Mouse (Mus musculus): ENCODE results near the gene Tbc1d8b.
A peak's percentile ranks its signal among the peaks of the same experiment; 100 is the strongest.

The Tbc1d8b gene

GRCm38 (mm10) chrX:139779401-139779800 is 94.6 kb downstream of the Tbc1d8b start:
- DNase-seq (ENCODE audit: low read depth, low spot score): no peak

- no peak for DNase-seq (ENCODE audit: low read depth, low spot score)
Measured at GRCm38 (mm10) chrX:139780988-139781387, 96.2 kb downstream of the Tbc1d8b start.

GRCm38 (mm10) chrX:139781563-139781962 is 96.8 kb downstream of the Tbc1d8b start:
- no peak for DNase-seq (ENCODE audit: low read depth, low spot score)

GRCm38 (mm10) chrX:139782278-139783044 is 97.7 kb downstream of the Tbc1d8b start, which contains the start of gene Ripply1:
Gene Ripply1 (minus strand): TSS chrX:139782353.
- no peak for DNase-seq (ENCODE audit: low read depth, low spot score)

DNA sequence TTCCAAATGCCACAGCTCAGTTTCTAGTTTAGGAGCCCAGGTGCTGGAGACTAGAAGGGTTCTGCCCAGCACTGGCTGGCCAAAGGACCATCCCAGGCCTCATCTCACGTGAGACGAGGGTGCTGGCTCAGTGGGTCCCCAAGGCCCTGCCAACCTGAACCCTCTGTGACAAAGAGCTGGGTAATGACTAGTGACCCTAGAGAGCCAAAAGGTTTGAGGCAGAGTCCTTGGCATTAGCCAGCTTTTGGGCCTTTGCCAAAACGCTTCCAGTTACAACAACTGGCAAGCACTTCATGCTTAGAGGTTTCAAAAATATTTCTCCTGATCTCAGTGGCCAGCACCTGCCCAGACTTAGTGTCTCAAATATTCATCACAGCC is 98.2 kb downstream of the Tbc1d8b start:
- no peak for DNase-seq (ENCODE audit: low read depth, low spot score)

DNA sequence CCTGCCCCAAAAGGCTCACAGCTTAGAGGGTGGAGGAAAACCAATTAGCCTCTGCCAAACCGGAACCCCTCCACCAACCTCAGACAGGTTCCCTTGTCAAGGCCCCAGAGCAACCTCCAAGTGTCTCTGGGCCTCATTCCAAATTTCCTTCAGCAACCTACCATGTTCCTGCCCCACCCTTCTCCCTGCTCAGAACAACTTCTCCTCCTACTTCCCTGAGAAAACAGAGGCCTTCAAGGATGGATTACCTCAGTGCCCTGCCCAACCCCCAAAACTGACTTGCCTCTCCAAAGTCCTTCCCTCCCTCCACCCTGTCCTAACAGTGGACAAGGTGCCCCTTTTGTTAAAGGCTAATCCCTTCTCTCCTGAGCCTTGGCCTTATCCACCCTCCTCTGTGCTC is 101.0 kb downstream of the Tbc1d8b start:
- no peak for DNase-seq (ENCODE audit: low read depth, low spot score)

DNA sequence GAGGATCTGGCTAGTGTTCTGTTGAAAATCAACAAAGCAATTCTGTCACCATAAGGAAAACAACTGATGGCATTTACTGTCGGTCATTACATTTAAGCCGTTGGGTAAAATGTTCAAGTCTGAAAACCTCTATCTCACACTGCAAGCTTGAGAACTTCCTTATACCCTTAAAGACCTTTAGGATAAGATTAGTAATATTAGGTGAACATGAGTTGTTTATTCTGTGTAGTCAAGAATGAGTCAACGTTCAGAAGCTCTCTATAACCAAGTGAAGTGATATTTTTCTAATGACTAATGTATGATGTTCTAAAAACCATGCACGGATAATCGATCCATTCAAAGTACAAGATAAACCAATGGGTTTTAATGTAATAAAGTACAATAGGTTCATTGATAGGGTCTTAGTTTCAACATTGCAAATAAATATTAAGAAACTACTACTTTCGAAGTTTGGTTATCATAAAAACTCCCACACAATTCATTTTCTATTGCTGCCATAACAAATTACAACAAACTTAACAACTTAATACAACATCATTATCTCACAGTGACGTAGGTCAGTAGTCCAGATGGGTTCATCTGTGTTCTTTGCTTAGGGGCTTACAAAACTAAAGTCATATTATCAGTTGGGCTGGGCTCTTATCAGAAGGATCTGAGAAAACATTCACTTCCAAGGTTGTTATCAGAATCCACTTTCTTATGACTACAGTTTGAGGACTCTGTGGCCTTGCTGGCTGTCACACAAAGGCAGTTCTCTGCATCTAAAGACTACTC is 109.5 kb downstream of the Tbc1d8b start:
- no peak for DNase-seq (ENCODE audit: low read depth, low spot score)

DNA sequence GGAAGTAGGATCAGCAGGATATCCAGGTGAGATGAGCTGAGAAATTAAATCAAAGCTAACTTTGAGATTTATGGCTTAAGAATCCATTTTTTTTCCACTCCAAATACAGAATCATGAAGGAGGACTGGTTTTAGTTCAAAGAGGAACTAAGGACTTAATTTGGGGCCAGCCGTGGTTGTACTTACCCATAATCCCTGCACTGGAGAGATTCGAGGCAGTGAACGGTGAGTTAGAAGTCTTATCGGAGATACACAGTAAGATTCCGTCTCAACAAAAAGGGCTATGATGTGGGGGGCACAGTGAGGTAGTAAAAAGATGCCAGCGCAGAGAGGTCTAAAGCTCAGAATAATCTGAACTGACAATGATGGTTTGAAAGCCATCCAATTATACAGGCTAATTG is 111.2 kb downstream of the Tbc1d8b start:
- no peak for DNase-seq (ENCODE audit: low read depth, low spot score)

- peak; percentile 45 for DNase-seq (ENCODE audit: low read depth, low spot score)
Measured at GRCm38 (mm10) chrX:139797875-139798274, 113.1 kb downstream of the Tbc1d8b start.

DNA sequence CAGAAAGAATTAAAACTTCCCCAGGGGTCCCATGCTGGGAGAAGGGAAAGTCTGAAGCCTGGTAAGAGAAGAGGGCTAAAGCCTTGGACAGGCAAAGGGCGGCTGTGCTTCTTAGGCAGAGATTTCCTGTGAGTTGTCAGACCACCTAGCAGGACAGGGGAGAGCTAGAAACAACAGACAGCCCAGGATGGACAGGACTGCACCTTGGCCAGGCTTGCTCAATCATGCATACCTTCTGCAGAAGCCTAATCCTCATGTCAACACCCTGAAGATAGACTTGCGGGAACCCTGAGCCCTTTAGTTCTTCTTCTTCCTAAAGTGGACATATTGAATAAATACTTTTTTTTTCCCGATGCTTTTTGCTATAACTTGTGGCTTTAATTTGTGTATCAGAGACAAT is 115.2 kb downstream of the Tbc1d8b start:
- DNase-seq (ENCODE audit: low read depth, low spot score): no peak

DNA sequence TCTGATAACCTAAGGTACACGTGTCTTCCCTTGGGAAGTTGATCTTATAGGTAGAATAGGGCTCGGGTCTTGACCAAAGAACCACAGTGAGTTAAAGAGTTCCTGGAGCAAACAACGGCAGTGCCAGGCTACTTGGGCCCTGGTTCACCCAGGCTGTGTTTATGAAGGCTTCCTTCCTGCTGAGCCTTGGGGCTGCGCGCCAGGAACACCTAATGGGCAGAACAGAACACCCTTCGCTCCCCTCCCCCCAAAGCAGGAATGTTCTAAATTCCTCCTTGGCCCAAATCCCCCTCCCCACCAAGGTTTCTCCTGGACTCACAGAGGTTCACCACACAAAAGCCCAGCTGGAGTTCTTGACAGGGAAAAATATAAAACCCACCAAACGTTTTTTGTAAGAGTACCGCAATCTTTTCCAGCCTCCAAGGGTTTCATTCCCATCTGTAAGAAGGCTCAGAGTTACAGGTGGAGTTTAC is 115.6 kb downstream of the Tbc1d8b start, which contains the start of gene Cldn2:
Cldn2 (plus strand) TSS at position 423 of the 473 bp plus-strand sequence.
- no peak for DNase-seq (ENCODE audit: low read depth, low spot score)
